Comparison of ENCODE assay signal across 26 mouse cellular contexts in the genomic region with DNA sequence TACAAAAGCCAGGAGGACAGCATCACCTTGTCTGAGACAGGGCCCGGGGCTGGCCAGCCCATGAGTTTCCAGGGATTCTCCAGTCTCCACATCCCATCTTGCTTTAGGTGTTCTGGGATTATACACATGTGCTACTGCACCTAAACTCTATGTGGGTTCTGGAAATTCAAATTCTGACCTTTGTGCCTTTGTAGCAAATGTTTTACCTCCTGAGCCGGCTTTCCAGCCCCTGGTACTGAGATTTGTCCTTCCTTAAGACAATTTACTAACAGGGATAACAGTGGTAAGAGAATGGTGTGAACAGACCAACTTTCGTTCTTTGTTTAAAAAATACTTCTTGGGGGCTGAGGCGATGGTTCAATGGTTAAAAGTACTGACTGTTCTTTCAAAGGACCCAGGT. TPM values are rescaled to one million over a fixed set of nuclear protein-coding genes. Genes with fewer than 3 reads are reported as not detected.
DNase-seq lines count a peak whose midpoint lies in the region; ATAC-seq lines count a peak whose summit lies in the region.
"Had no signal": no experiment of that assay in that cellular context is flagged by ENCODE, and none has a peak within 500 bp of the region (broad histone marks: within the 10 kb centered on the region; RNA-seq: fewer than 3 reads in every experiment).

No protein-coding gene starts in this region.

- 78% methylated on average over 4 of the region's 4 CpGs for WGBS in kidney, embryonic 15.5 days
- 95% methylated on average over 4 of the region's 4 CpGs for WGBS in forebrain, embryonic 11.5 days

- DNase-seq in kidney, adult 11 months = peak; percentile 60
- DNase-seq in kidney, postnatal 4 days = no peak
- peak; percentile 78 for DNase-seq in kidney, adult 9 months
- no peak for DNase-seq in kidney, postnatal 10 days
- DNase-seq in kidney, postnatal 25 days = peak; percentile 31 to 53
- DNase-seq in left cerebral cortex, adult 8-10 months (ENCODE audit: low spot score in 2 of 2) = no peak
- no peak for DNase-seq in forebrain, embryonic 11.5 days (ENCODE audit: low spot score)
- DNase-seq: adrenal gland, adult 8-10 months; adrenal gland, postnatal 25 days; cerebellum, adult 11-12 months; cerebellum, adult 8-10 months; cerebellum, postnatal 10 days; cerebellum, postnatal 36 days; embryo, embryonic 11 days; gastrocnemius, postnatal 10 days; gastrocnemius, postnatal 36 days; heart, adult 11 months had no signal

- no peak overlapping the region for H3K9ac ChIP-seq in kidney, embryonic 15.5 days
- no peak overlapping the region for H3K9ac ChIP-seq in forebrain, embryonic 11.5 days (ENCODE audit: low read length)
- H3K9ac ChIP-seq: embryonic facial prominence, embryonic 13.5 days; forebrain, embryonic 13.5 days; hindbrain, embryonic 12.5 days had no signal

- 0 out of 2 replicates have a peak, but pooled peaks cover 11% of the 10 kb centered on the region for H3K36me3 ChIP-seq in kidney, embryonic 15.5 days
- no peaks in the 10 kb centered on the region for H3K36me3 ChIP-seq in forebrain, embryonic 11.5 days (ENCODE audit: control insufficient read depth, insufficient read depth, low read length)

- peak overlapping the region; percentile 27; the same call in 1 of the 2 replicates for H3K27ac ChIP-seq in kidney, embryonic 15.5 days
- H3K27ac ChIP-seq in forebrain, embryonic 11.5 days (ENCODE audit: low read depth, low read length) = no peak overlapping the region
- H3K27ac ChIP-seq: embryonic facial prominence, embryonic 10.5 days; embryonic facial prominence, embryonic 13.5 days; forebrain, embryonic 13.5 days; hindbrain, embryonic 12.5 days had no signal

- no peak overlapping the region for H3K4me3 ChIP-seq in kidney, embryonic 15.5 days (replicated peaks)
- H3K4me3 ChIP-seq in forebrain, embryonic 11.5 days (ENCODE audit: low read depth, low read length) = no peak overlapping the region
- H3K4me3 ChIP-seq: embryonic facial prominence, embryonic 10.5 days; embryonic facial prominence, embryonic 13.5 days; erythroblast, embryonic 14.5 days; forebrain, embryonic 13.5 days; hindbrain, embryonic 12.5 days had no signal

- H3K4me2 ChIP-seq in kidney, embryonic 15.5 days = no peak overlapping the region
- H3K4me2 ChIP-seq in forebrain, embryonic 11.5 days (ENCODE audit: low read depth, low read length, severe bottlenecking) = no peak overlapping the region
- H3K4me2 ChIP-seq: embryonic facial prominence, embryonic 13.5 days; forebrain, embryonic 13.5 days; heart, embryonic 11.5 days; hindbrain, embryonic 12.5 days had no signal

- H3K4me1 ChIP-seq in kidney, embryonic 15.5 days = peaks cover 25% of the 10 kb centered on the region
- H3K4me1 ChIP-seq in forebrain, embryonic 11.5 days (replicated peaks; ENCODE audit: control insufficient read depth, insufficient read depth, low read length) = no peaks in the 10 kb centered on the region
- H3K4me1 ChIP-seq: embryonic facial prominence, embryonic 10.5 days; embryonic facial prominence, embryonic 13.5 days; forebrain, embryonic 13.5 days; hindbrain, embryonic 12.5 days had no signal

- ATAC-seq in kidney, embryonic 15.5 days (replicated peaks; ENCODE audit: low FRiP score) = no peak
- ATAC-seq in forebrain, embryonic 11.5 days (replicated peaks; ENCODE audit: low FRiP score) = no peak
- ATAC-seq: activated CD4-positive, CD25-positive, alpha-beta regulatory T cell, adult 4 months; forebrain, embryonic 13.5 days; forebrain, embryonic 16.5 days had no signal

- H3K9me3 ChIP-seq in kidney, embryonic 15.5 days (replicated peaks) = no peaks in the 10 kb centered on the region
- no peaks in the 10 kb centered on the region for H3K9me3 ChIP-seq in forebrain, embryonic 11.5 days (ENCODE audit: control insufficient read depth, low read length)
- H3K9me3 ChIP-seq: embryonic facial prominence, embryonic 10.5 days; embryonic facial prominence, embryonic 13.5 days; forebrain, embryonic 13.5 days; hindbrain, embryonic 12.5 days had no signal

- no peaks in the 10 kb centered on the region for H3K27me3 ChIP-seq in kidney, embryonic 15.5 days
- H3K27me3 ChIP-seq in forebrain, embryonic 11.5 days (ENCODE audit: control insufficient read depth, insufficient read depth, low read length) = no peaks in the 10 kb centered on the region
- H3K27me3 ChIP-seq: embryonic facial prominence, embryonic 13.5 days; forebrain, embryonic 13.5 days; hindbrain, embryonic 12.5 days had no signal

RNA-seq across cellular contexts. Expression of a gene that starts 32.1 kb away (rescaled TPM):
- 132 and 133 TPM in 2 replicates for polyA plus RNA-seq in kidney, embryonic 15.5 days (2015; fragmentation: Nextera tagmentation; extraction: Ambion mirVana)
- total RNA-seq in left cerebral cortex, adult 8-10 months (2022) = 10 to 100 TPM; 48.1 to 59.6 (median 52.7) TPM
- 42.0 and 44.0 TPM in 2 replicates for polyA plus RNA-seq in forebrain, embryonic 11.5 days (2014; fragmentation: Nextera tagmentation; extraction: Ambion mirVana)

Comparison
In these comparisons a context has a peak if more than half of its experiments do, and no peak if none do; other contexts are left out.
1. DNase-seq: peak in kidney, adult 11 months (single experiment), kidney, adult 9 months (single experiment) and kidney, postnatal 25 days (2 of 2); none in kidney, postnatal 4 days (0 of 2), kidney, postnatal 10 days (single experiment), left cerebral cortex, adult 8-10 months (0 of 2) and forebrain, embryonic 11.5 days (single experiment).